Mouse (Mus musculus): ENCODE data around the gene Serp1. TPM values are rescaled to one million over a fixed set of nuclear protein-coding genes. Genes with fewer than 3 reads are reported as not detected.

Gene Serp1
- polyA plus RNA-seq, 1 experiment: 22.3 TPM

DNA sequence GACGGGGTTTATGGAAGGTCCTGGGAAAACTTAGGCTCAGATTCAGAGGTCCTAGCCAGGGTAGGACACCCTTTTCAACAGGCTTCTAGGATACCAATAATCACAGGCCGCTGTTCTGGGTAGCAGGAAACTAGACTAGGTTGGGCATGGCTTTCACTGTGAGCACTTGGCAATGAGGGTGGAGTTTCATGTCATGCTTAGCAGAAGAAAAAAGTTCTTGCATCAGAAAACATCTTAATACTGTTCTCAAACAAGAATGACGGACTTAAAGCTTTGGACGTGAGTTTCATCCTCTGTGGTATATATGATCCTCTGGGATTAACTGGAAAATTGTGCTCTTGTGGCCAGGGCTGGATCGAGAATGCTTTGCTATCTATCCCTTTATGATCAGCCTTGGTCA, 7.9 kb downstream of the Serp1 start:
- Histone ChIP-seq H3K4me3 (replicated peaks; ENCODE audit: insufficient read depth, low read depth, low read length) (no peak overlapping the region), H3K27ac (ENCODE audit: insufficient read depth, low read length) (no peak overlapping the region), H3K27me3 (ENCODE audit: control insufficient read depth, insufficient read depth, low read length) (no peaks in the 10 kb centered on the region), H3K4me1 (ENCODE audit: control insufficient read depth, insufficient read depth, low read length) (no peaks in the 10 kb centered on the region)
- no peak for DNase-seq
- WGBS: 74% methylated on average over 5 of the region's 5 CpGs
- TF ChIP-seq POLR2A (IDR thresholded peaks at IDR 0.05; ENCODE audit: borderline replicate concordance, insufficient read depth, low read length) (no peak), CTCF (IDR thresholded peaks at IDR 0.05; ENCODE audit: borderline replicate concordance, insufficient read depth, low read depth, low read length) (no peak)

DNA sequence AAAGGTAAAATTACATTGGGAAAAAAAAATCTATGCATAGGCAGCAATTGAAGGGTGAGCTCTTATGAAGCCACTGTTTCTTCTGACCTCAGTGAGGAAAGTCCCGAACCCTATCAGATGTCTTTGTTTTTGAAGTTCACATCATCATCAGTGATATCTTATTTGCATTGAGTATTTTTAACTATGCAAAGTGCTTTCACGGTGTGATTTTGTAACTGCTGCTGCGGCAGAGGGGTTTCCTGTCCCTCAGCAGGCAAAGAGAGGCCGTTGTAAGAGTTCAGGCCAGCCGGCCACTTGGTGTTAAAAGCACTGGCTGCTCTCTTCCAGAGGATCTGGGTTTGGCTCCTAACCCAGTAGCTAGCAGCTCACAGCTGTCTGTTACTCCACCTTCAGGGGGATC, 8.4 kb downstream of the Serp1 start:
- WGBS: 50% methylated on average over 5 of the region's 5 CpGs
- Histone ChIP-seq H3K4me1 (ENCODE audit: control insufficient read depth, insufficient read depth, low read length) (no peaks in the 10 kb centered on the region), H3K27ac (ENCODE audit: insufficient read depth, low read length) (no peak overlapping the region), H3K27me3 (ENCODE audit: control insufficient read depth, insufficient read depth, low read length) (no peaks in the 10 kb centered on the region), H3K4me3 (replicated peaks; ENCODE audit: insufficient read depth, low read depth, low read length) (no peak overlapping the region)
- DNase-seq: no peak
- TF ChIP-seq POLR2A (IDR thresholded peaks at IDR 0.05; ENCODE audit: borderline replicate concordance, insufficient read depth, low read length): no peak
- TF ChIP-seq CTCF (IDR thresholded peaks at IDR 0.05; ENCODE audit: borderline replicate concordance, insufficient read depth, low read depth, low read length): no peak

DNA sequence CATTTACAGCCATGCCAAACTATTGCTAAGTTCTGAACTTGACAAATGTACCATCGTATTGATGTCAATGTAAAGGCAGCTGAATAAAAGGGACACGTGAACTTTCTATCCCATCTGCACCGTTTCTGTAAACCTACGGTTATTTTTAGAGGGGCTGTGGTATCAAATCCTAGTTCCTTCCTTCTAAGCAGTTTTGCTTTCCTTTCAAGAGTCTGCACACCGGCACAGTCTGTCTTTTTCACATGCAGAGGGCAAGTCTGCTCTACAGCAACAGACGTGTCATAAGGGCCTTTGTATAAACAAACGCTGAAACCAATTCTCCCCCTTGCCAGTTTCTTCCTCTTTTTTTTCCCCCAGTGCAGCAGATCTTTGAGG, 9.1 kb downstream of the Serp1 start:
- H3K27me3 ChIP-seq (ENCODE audit: control insufficient read depth, insufficient read depth, low read length): no peaks in the 10 kb centered on the region
- 80% methylated on average over 7 of the region's 7 CpGs for WGBS
- TF ChIP-seq POLR2A (IDR thresholded peaks at IDR 0.05; ENCODE audit: borderline replicate concordance, insufficient read depth, low read length) (no peak), CTCF (IDR thresholded peaks at IDR 0.05; ENCODE audit: borderline replicate concordance, insufficient read depth, low read depth, low read length) (no peak)

DNA sequence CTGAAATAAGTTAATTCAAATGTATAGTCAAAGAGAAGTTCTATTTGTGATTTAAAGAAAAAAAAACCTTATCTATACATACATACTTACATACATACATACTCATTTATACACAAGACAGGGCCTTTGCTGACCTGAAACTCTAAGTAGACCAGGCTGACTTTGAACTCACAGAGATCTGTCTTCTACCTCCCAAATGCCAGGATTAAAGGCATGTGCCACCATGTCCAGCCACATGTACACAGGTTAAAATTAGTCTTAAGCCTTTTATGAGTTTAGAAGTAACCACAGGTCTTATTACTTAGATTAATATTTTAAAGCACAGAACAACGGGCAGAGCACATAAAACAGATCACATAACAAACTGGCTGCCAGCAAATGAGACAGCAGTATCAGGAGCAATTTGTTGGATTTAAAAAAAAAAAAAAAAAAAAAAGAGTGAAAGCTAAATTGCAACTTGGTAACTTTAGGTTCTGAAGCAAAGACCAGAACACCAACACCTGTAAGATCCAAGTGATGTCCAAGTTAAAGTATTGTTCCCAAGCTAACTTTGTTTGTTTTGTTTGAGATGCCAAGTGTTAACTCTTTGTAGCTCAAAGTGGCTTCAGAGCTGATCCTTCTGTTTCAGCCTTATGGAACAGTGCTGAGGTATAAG, 9.6 kb downstream of the Serp1 start:
- Histone ChIP-seq H3K27me3 (ENCODE audit: control insufficient read depth, insufficient read depth, low read length) (no peaks in the 10 kb centered on the region), H3K4me1 (ENCODE audit: control insufficient read depth, insufficient read depth, low read length) (no peaks in the 10 kb centered on the region), H3K27ac (ENCODE audit: insufficient read depth, low read length) (no peak overlapping the region), H3K4me3 (replicated peaks; ENCODE audit: insufficient read depth, low read depth, low read length) (no peak overlapping the region)
- no peak for TF ChIP-seq CTCF (IDR thresholded peaks at IDR 0.05; ENCODE audit: borderline replicate concordance, insufficient read depth, low read depth, low read length)
- TF ChIP-seq POLR2A (IDR thresholded peaks at IDR 0.05; ENCODE audit: borderline replicate concordance, insufficient read depth, low read length): no peak
- 84% methylated on average over 1 of the region's 1 CpGs for WGBS
- no peak for DNase-seq

More for the DNA sequence above, 9.1 kb downstream of the Serp1 start:
- H3K4me1 ChIP-seq (ENCODE audit: control insufficient read depth, insufficient read depth, low read length): no peaks in the 10 kb centered on the region
- DNase-seq: no peak
- H3K27ac ChIP-seq (ENCODE audit: insufficient read depth, low read length): no peak overlapping the region
- no peak overlapping the region for H3K4me3 ChIP-seq (replicated peaks; ENCODE audit: insufficient read depth, low read depth, low read length)

DNA sequence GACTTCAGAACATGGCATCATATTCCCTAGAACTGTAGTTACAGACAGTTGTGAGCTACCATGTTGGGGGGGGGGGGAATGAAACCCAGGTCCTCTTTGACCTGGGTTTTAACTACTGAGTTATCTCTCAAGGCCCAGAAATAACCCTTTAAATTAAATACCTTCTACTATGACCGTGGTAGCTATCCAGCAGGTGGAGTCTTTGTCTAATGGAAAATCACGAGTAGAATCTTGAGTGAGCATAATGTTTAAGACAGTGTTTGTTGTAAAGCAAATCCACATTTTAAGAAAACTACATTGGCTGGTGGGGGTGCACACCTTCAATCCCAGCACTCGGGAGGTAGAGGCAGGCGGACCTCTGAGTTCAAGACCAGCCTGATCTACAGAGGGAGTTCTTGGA, 12.2 kb downstream of the Serp1 start:
- Histone ChIP-seq H3K4me3 (replicated peaks; ENCODE audit: insufficient read depth, low read depth, low read length) (no peak overlapping the region), H3K27ac (ENCODE audit: insufficient read depth, low read length) (no peak overlapping the region), H3K4me1 (ENCODE audit: control insufficient read depth, insufficient read depth, low read length) (no peaks in the 10 kb centered on the region), H3K27me3 (ENCODE audit: control insufficient read depth, insufficient read depth, low read length) (no peaks in the 10 kb centered on the region)
- DNase-seq: no peak
- TF ChIP-seq POLR2A (IDR thresholded peaks at IDR 0.05; ENCODE audit: borderline replicate concordance, insufficient read depth, low read length) (no peak), CTCF (IDR thresholded peaks at IDR 0.05; ENCODE audit: borderline replicate concordance, insufficient read depth, low read depth, low read length) (no peak)
- 86% methylated on average over 4 of the region's 4 CpGs for WGBS

DNA sequence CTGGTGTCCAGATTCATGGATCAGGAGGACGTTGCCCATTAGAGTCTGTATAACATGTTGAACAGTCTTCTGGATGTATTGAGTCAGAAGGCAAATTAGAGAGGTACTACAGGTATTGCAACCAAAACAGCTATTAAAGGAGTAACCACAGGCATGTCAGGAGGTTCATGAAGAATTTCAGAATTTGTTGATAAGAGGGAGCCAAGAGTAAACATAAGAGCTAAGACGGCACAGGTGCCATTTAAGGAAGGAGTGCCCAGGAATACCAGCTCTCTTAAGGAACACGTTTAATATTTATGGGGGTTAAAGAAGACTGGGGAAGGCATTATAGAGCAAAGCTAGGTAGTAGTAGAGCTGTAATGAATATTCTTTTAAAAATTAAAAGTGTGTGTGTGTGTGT, 13.0 kb downstream of the Serp1 start:
- 75% methylated on average over 3 of the region's 3 CpGs for WGBS
- TF ChIP-seq CTCF (IDR thresholded peaks at IDR 0.05; ENCODE audit: borderline replicate concordance, insufficient read depth, low read depth, low read length) (no peak), POLR2A (IDR thresholded peaks at IDR 0.05; ENCODE audit: borderline replicate concordance, insufficient read depth, low read length) (no peak)
- H3K27me3 ChIP-seq (ENCODE audit: control insufficient read depth, insufficient read depth, low read length): no peaks in the 10 kb centered on the region

DNA sequence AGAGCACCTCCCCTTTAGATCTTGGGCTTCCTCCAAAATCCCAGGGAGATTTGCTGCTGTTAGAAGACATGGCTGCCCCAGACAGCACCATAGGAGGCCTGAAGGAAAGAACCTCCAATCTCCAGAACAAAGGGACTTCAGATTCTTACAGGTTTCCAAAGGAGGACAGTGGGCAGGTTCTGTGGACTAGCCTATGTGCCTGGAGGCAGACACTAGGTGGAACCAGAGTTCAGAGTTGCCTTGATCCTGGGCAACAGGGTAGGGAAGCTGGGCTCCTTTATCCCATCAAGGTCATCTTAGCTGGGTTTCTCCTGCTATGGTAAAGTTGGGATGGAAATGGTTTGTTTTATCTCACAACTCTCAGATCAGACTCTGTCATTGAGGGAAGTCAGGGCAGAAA, 14.1 kb downstream of the Serp1 start:
- no peak for DNase-seq
- H3K4me3 ChIP-seq (replicated peaks; ENCODE audit: insufficient read depth, low read depth, low read length): no peak overlapping the region
- no peaks in the 10 kb centered on the region for H3K4me1 ChIP-seq (ENCODE audit: control insufficient read depth, insufficient read depth, low read length)
- H3K27me3 ChIP-seq (ENCODE audit: control insufficient read depth, insufficient read depth, low read length): no peaks in the 10 kb centered on the region
- TF ChIP-seq POLR2A (IDR thresholded peaks at IDR 0.05; ENCODE audit: borderline replicate concordance, insufficient read depth, low read length) (no peak), CTCF (IDR thresholded peaks at IDR 0.05; ENCODE audit: borderline replicate concordance, insufficient read depth, low read depth, low read length) (no peak)
- no peak overlapping the region for H3K27ac ChIP-seq (ENCODE audit: insufficient read depth, low read length)

More for the DNA sequence above, 13.0 kb downstream of the Serp1 start:
- DNase-seq: no peak
- Histone ChIP-seq H3K4me1 (ENCODE audit: control insufficient read depth, insufficient read depth, low read length) (no peaks in the 10 kb centered on the region), H3K27ac (ENCODE audit: insufficient read depth, low read length) (no peak overlapping the region), H3K4me3 (replicated peaks; ENCODE audit: insufficient read depth, low read depth, low read length) (no peak overlapping the region)

DNA sequence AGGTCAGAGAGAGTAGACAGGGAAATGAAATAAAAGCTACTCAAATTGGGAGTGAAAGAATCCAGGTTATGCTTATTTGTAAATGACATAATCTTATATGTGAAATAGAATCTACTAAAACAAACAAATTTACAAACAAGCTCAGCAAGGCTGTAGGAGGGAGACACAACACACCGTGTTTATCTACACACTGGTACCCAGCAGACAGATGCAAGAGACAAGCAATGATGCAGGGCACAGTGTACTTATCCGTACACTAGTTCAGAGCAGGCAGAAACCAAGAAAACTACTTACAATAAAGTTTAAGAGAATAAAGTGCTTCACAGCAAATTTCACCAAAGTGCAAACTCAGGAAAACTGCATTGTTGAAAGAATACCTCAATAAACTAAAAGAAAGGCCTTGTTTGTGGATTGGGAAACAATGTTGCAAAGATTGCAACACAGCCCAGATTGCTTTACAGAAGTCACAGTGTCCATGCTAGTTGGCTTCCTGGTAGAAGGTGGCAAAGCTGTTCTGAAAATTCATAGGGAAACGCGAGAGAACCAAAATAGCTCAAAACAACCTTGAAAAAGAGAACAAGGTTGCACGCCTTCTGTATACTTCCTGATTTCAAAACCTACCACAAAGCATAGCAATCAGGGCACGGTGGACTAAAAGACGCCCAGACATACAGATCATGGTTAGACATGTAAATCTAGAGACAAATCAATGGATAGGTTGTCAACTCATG, 17.5 kb downstream of the Serp1 start:
- 90% methylated on average over 7 of the region's 7 CpGs for WGBS
- Histone ChIP-seq H3K4me3 (replicated peaks; ENCODE audit: insufficient read depth, low read depth, low read length) (no peak overlapping the region), H3K4me1 (ENCODE audit: control insufficient read depth, insufficient read depth, low read length) (no peaks in the 10 kb centered on the region), H3K27me3 (ENCODE audit: control insufficient read depth, insufficient read depth, low read length) (no peaks in the 10 kb centered on the region), H3K27ac (ENCODE audit: insufficient read depth, low read length) (no peak overlapping the region)
- DNase-seq: no peak
- TF ChIP-seq CTCF (IDR thresholded peaks at IDR 0.05; ENCODE audit: borderline replicate concordance, insufficient read depth, low read depth, low read length) (no peak), POLR2A (IDR thresholded peaks at IDR 0.05; ENCODE audit: borderline replicate concordance, insufficient read depth, low read length) (no peak)
